Mouse (Mus musculus): ENCODE measurements around the gene Mov10. TPM values are rescaled to one million over a fixed set of nuclear protein-coding genes. Genes with fewer than 3 reads are reported as not detected.
A peak's percentile ranks its signal among the peaks of the same experiment; 100 is the strongest.

Gene Mov10
- polyA plus RNA-seq, 1 experiment, result 46.1 TPM

- WGBS, result 58% methylated on average over 13 of the region's 13 CpGs
- no peaks in the 10 kb centered on the region for H3K27me3 ChIP-seq (ENCODE audit: control insufficient read depth, insufficient read depth, low read length)
These were observed 28.5 kb downstream of the Mov10 start for GRCm38 (mm10) chr3:104789822-104790221.

GRCm38 (mm10) chr3:104789312-104789605, 29.1 kb downstream of the Mov10 start:
- Histone ChIP-seq H3K27ac (ENCODE audit: insufficient read depth, low read depth, low read length) (peak overlapping the region; percentile 90), H3K36me3 (ENCODE audit: control insufficient read depth, insufficient read depth, low read length) (peaks cover 22% of the 10 kb centered on the region), H3K4me1 (ENCODE audit: control insufficient read depth, insufficient read depth, insufficient read length, low read length) (peaks cover 48% of the 10 kb centered on the region), H3K4me3 (ENCODE audit: low read depth, low read length) (peak overlapping the region; percentile 95), H3K27me3 (ENCODE audit: control insufficient read depth, insufficient read depth, low read length) (no peaks in the 10 kb centered on the region)
- WGBS, result 21% methylated on average over 10 of the region's 10 CpGs
- TF ChIP-seq POLR2A (IDR thresholded peaks at IDR 0.05; ENCODE audit: low read depth, low read length), result no peak
- TF ChIP-seq CTCF (IDR thresholded peaks at IDR 0.05; ENCODE audit: extremely low read depth, insufficient read length, insufficient replicate concordance, low read depth, low read length), result 0 out of 2 replicates have a peak, but pooled peaks have one; percentile 9

More at GRCm38 (mm10) chr3:104789822-104790221, 28.5 kb downstream of the Mov10 start:
- Histone ChIP-seq H3K4me1 (ENCODE audit: control insufficient read depth, insufficient read depth, insufficient read length, low read length) (peaks cover 53% of the 10 kb centered on the region), H3K36me3 (ENCODE audit: control insufficient read depth, insufficient read depth, low read length) (peaks cover 22% of the 10 kb centered on the region), H3K4me3 (ENCODE audit: low read depth, low read length) (peak overlapping the region; percentile 95), H3K27ac (ENCODE audit: insufficient read depth, low read depth, low read length) (peak overlapping the region; percentile 90)
- TF ChIP-seq CTCF (IDR thresholded peaks at IDR 0.05; ENCODE audit: extremely low read depth, insufficient read length, insufficient replicate concordance, low read depth, low read length) (no peak), POLR2A (IDR thresholded peaks at IDR 0.05; ENCODE audit: low read depth, low read length) (no peak)

DNA sequence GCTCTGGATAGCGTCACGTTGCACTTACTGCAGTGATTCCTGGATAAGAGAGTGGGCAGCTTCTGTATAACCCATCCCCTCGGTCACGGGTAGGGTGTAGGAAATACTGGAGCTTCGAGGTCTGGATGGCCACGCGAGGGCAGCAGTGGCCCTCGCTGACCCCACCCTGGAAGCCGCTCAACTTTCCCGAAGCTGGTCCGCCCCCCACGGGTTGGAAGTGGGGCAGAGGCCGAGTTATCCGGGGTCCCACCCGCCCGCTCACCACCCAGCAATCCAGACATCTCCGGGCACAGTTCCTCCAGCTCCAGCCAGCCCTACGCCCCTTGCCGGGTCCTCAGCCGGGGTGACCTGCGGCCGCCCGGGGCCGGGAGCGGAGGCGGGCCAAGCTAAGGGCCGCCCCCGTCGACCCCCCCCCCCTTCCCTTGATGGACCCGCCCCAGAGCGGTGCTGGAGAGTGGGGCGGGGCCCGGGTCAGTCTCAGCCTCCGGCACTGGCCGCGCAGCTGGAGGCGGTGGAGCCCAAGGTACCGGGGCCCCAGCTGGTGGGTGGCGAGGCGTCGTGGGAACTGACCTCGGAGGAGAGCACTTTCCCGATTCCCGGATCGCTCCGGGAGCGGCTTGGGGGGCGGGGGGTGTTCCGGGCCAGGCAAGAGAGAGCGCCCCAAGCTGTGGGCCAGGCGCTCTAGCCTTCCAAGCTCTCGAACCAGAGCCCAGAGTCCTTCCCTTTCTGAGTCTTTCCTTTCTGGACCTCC, 29.6 kb downstream of the Mov10 start:
- peak overlapping the region; percentile 95 for H3K4me3 ChIP-seq (ENCODE audit: low read depth, low read length)
- peak; percentile 73 for TF ChIP-seq POLR2A (IDR thresholded peaks at IDR 0.05; ENCODE audit: low read depth, low read length)
- peak; percentile 74 for TF ChIP-seq CTCF (IDR thresholded peaks at IDR 0.05; ENCODE audit: extremely low read depth, insufficient read length, insufficient replicate concordance, low read depth, low read length)
- WGBS, result 2% methylated on average over 49 of the region's 52 CpGs
- H3K36me3 ChIP-seq (ENCODE audit: control insufficient read depth, insufficient read depth, low read length), result peaks cover 17% of the 10 kb centered on the region
- peaks cover 43% of the 10 kb centered on the region for H3K4me1 ChIP-seq (ENCODE audit: control insufficient read depth, insufficient read depth, insufficient read length, low read length)
- no peaks in the 10 kb centered on the region for H3K27me3 ChIP-seq (ENCODE audit: control insufficient read depth, insufficient read depth, low read length)
- H3K27ac ChIP-seq (ENCODE audit: insufficient read depth, low read depth, low read length), result peak overlapping the region; percentile 92

- H3K4me3 ChIP-seq (ENCODE audit: low read depth, low read length), result peak within 1 kb of the TSS; percentile 95
- H3K27me3 ChIP-seq (ENCODE audit: control insufficient read depth, insufficient read depth, low read length), result no peaks in the 10 kb centered on the region
- H3K36me3 ChIP-seq (ENCODE audit: control insufficient read depth, insufficient read depth, low read length), result peaks cover 13% of the 10 kb centered on the region
- H3K27ac ChIP-seq (ENCODE audit: insufficient read depth, low read depth, low read length), result peak within 1 kb of the TSS; percentile 92
- no peak for TF ChIP-seq CTCF (IDR thresholded peaks at IDR 0.05; ENCODE audit: extremely low read depth, insufficient read length, insufficient replicate concordance, low read depth, low read length)
- no peak for TF ChIP-seq POLR2A (IDR thresholded peaks at IDR 0.05; ENCODE audit: low read depth, low read length)
- WGBS, result 31% methylated on average over 3 of the region's 3 CpGs
- peaks cover 45% of the 10 kb centered on the region for H3K4me1 ChIP-seq (ENCODE audit: control insufficient read depth, insufficient read depth, insufficient read length, low read length)
These were observed 30.3 kb downstream of the Mov10 start, which contains the start of gene Rhoc for GRCm38 (mm10) chr3:104788075-104788474. Rhoc (plus strand) TSS chr3:104788375.

GRCm38 (mm10) chr3:104785284-104785683, 33.1 kb downstream of the Mov10 start:
- Histone ChIP-seq H3K27me3 (ENCODE audit: control insufficient read depth, insufficient read depth, low read length) (peaks cover 6% of the 10 kb centered on the region; the same call in 1 of the 2 replicates), H3K4me3 (ENCODE audit: low read depth, low read length) (no peak overlapping the region), H3K36me3 (ENCODE audit: control insufficient read depth, insufficient read depth, low read length) (0 out of 2 replicates have a peak, but pooled peaks cover 1% of the 10 kb centered on the region), H3K27ac (ENCODE audit: insufficient read depth, low read depth, low read length) (no peak overlapping the region), H3K4me1 (ENCODE audit: control insufficient read depth, insufficient read depth, insufficient read length, low read length) (peaks cover 46% of the 10 kb centered on the region)
- WGBS, result 90% methylated on average over 6 of the region's 6 CpGs
- no peak for TF ChIP-seq CTCF (IDR thresholded peaks at IDR 0.05; ENCODE audit: extremely low read depth, insufficient read length, insufficient replicate concordance, low read depth, low read length)
- TF ChIP-seq POLR2A (IDR thresholded peaks at IDR 0.05; ENCODE audit: low read depth, low read length), result no peak

DNA sequence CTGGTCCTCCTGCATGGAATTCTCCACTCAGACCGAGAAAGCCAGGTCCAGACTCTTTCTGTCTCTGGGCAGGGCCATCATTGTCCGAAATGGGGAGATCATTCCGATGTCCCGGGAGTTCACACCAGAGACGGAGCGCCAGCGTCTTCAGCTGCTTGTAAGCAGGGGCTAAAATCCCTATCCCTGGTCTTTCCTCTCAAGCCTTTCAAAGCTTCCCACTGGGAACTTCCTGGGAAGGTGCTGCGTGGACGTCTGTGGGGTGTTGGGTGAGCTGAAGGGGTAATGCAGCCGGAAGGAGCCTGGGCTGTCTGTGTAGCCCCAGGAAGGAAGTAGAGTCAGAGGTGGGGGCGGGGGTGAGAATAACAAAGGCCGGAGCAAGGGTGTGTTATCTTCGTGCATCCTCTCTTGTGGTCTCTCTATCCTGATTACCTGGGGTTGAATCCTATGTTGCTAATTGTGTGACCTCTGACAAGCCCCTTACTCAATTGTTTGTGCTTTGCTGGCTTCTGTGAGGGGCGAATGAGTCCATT, 34.3 kb downstream of the Mov10 start:
- H3K4me1 ChIP-seq (ENCODE audit: control insufficient read depth, insufficient read depth, insufficient read length, low read length), result peaks cover 43% of the 10 kb centered on the region
- H3K27me3 ChIP-seq (ENCODE audit: control insufficient read depth, insufficient read depth, low read length), result peaks cover 7% of the 10 kb centered on the region
- 80% methylated on average over 14 of the region's 14 CpGs for WGBS
- 0 out of 2 replicates have a peak, but pooled peaks cover 1% of the 10 kb centered on the region for H3K36me3 ChIP-seq (ENCODE audit: control insufficient read depth, insufficient read depth, low read length)
- no peak for TF ChIP-seq CTCF (IDR thresholded peaks at IDR 0.05; ENCODE audit: extremely low read depth, insufficient read length, insufficient replicate concordance, low read depth, low read length)
- TF ChIP-seq POLR2A (IDR thresholded peaks at IDR 0.05; ENCODE audit: low read depth, low read length), result no peak
- H3K4me3 ChIP-seq (ENCODE audit: low read depth, low read length), result no peak overlapping the region
- no peak overlapping the region for H3K27ac ChIP-seq (ENCODE audit: insufficient read depth, low read depth, low read length)

DNA sequence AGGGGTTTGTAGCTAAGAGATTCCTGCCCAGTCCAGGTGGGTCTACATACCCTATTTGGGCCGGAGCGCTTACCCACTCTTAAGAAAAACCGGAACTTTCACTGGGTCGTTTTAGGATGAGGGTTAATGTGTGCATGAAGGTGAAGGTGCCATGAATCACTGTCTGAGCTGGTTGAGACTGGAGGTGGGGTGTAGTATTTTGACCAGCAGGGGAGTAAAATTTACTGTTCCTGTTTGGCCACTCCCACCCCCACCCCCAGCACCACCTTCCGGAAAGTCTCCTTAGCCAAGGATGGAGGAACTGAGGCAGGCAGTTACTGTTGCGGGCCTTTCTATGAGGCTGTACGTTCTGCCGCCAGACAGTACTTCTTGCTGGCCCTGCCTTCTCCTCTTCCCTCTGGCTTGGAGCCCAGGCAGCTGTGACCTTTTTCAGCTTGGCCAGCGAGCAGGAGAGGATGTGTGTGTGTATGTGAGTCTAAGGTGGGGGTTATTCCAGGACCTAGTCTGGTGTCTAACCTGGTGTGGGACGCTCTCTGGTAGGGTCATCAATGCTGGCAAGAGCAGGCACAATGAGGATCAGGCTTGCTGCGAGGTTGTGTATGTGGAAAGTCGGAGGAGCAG, 36.2 kb downstream of the Mov10 start:
- peaks cover 23% of the 10 kb centered on the region for H3K27me3 ChIP-seq (ENCODE audit: control insufficient read depth, insufficient read depth, low read length)
- 32% methylated on average over 12 of the region's 12 CpGs for WGBS
- peak overlapping the region; percentile 67 for H3K27ac ChIP-seq (ENCODE audit: insufficient read depth, low read depth, low read length)
- TF ChIP-seq POLR2A (IDR thresholded peaks at IDR 0.05; ENCODE audit: low read depth, low read length) (no peak), CTCF (IDR thresholded peaks at IDR 0.05; ENCODE audit: extremely low read depth, insufficient read length, insufficient replicate concordance, low read depth, low read length) (no peak)
- H3K4me1 ChIP-seq (ENCODE audit: control insufficient read depth, insufficient read depth, insufficient read length, low read length), result peaks cover 37% of the 10 kb centered on the region
- H3K36me3 ChIP-seq (ENCODE audit: control insufficient read depth, insufficient read depth, low read length), result 0 out of 2 replicates have a peak, but pooled peaks cover 1% of the 10 kb centered on the region
- H3K4me3 ChIP-seq (ENCODE audit: low read depth, low read length), result peak overlapping the region; percentile 78
